Mouse (Mus musculus) cerebellum, postnatal 25 days (tissue): ENCODE measurements at regions not wholly inside any gene's neighbourhood (a gene's known extent, or its start where the extent isn't known, plus 50 kb on each side); places are given as distances from the start of the nearest gene placed in this dataset.

Experiments
- DNase-seq, 2 experiments: peaks; one replicate each; pipeline ENCODE4 v3.0.0; 2021; ENCODE audit warnings: mixed read lengths in 2 of 2

- no peak for DNase-seq
Measured at GRCm38 (mm10) chr11:23171760-23172159, 84.1 kb upstream of the Xpo1 start.

GRCm38 (mm10) chr11:23181647-23182046 is 74.2 kb upstream of the Xpo1 start:
- no peak for DNase-seq

GRCm38 (mm10) chr11:23185211-23185610 is 70.6 kb upstream of the Xpo1 start:
- DNase-seq: no peak

DNA sequence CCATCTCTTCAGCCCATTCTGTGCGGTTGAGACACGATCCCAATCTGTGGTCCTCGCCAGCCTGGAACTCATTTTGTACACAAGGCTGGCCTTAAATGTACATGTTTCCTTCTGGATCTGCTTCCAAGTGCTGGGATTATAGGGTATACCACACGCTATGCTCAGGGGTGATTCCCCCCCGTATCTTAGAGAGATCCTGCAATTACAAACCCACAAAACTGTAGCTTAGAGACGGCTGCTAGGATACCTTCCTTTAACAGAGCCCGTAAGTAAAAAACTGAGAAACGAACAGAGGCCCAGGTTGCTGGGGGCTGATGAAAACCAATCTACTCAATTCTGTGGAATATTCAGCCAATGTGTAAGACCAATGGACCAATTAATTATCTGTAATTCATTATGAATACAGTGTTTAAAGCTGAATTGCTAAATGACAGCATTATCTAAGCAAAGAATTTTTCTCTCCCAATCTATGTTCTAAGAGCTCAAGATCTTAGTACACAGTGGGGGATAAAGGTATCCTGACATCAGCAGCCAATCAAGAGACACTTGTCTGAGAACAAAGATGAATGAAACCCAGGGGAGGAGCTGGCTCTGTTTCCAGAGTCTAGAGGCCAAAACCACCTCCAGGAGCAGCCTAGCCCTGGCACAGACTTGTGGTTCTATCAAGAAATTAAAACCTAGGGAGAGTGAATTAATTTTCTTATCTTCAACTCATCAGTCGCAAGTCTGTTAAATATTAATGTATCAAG is 54.0 kb upstream of the Xpo1 start:
- no peak for DNase-seq

- DNase-seq: no peak
Measured at GRCm38 (mm10) chr11:23203566-23203965, 52.3 kb upstream of the Xpo1 start.

GRCm38 (mm10) chr11:23204041-23204440 is 51.8 kb upstream of the Xpo1 start:
- no peak for DNase-seq
